Mouse (Mus musculus): Measurements from ENCODE around the gene Tex44. TPM values are rescaled to one million over a fixed set of nuclear protein-coding genes. Genes with fewer than 3 reads are reported as not detected.

The Tex44 gene
- total and polyA plus RNA-seq, 2 experiments from 2014 or later: 0.29 TPM; not detected in 1

GRCm38 (mm10) chr1:86393219-86393618 lies 32.9 kb upstream of the Tex44 start:
- H3K36me3 ChIP-seq (ENCODE audit: insufficient read depth): no peaks in the 10 kb centered on the region
- H3K27me3 ChIP-seq (ENCODE audit: insufficient read depth, low read length): no peaks in the 10 kb centered on the region
- no peaks in the 10 kb centered on the region for H3K4me1 ChIP-seq (ENCODE audit: insufficient read depth)
- ATAC-seq (no peak), DNase-seq (no peak)
- no peak overlapping the region for H3K4me2 ChIP-seq (ENCODE audit: low read depth)
- TF ChIP-seq CTCF (IDR thresholded peaks at IDR 0.05; ENCODE audit: low read depth): no peak
- WGBS: 91% methylated on average over 3 of the region's 3 CpGs
- no peak overlapping the region for H3K9ac ChIP-seq
- no peak overlapping the region for H3K4me3 ChIP-seq (ENCODE audit: low read depth, low read length)
- H3K9me3 ChIP-seq (ENCODE audit: low read length): no peaks in the 10 kb centered on the region
- no peak overlapping the region for H3K27ac ChIP-seq (ENCODE audit: low read depth, low read length)

GRCm38 (mm10) chr1:86394246-86394645 lies 31.9 kb upstream of the Tex44 start:
- H3K4me2 ChIP-seq (ENCODE audit: low read depth): no peak overlapping the region
- DNase-seq: no peak
- ATAC-seq: no peak
- H3K27me3 ChIP-seq (ENCODE audit: insufficient read depth, low read length): no peaks in the 10 kb centered on the region
- no peak overlapping the region for H3K4me3 ChIP-seq (ENCODE audit: low read depth, low read length)
- H3K9me3 ChIP-seq (ENCODE audit: low read length): no peaks in the 10 kb centered on the region
- H3K9ac ChIP-seq: no peak overlapping the region
- no peak for TF ChIP-seq CTCF (IDR thresholded peaks at IDR 0.05; ENCODE audit: low read depth)
- 86% methylated on average over 3 of the region's 3 CpGs for WGBS
- H3K27ac ChIP-seq (ENCODE audit: low read depth, low read length): no peak overlapping the region
- no peaks in the 10 kb centered on the region for H3K36me3 ChIP-seq (ENCODE audit: insufficient read depth)
- no peaks in the 10 kb centered on the region for H3K4me1 ChIP-seq (ENCODE audit: insufficient read depth)

DNA sequence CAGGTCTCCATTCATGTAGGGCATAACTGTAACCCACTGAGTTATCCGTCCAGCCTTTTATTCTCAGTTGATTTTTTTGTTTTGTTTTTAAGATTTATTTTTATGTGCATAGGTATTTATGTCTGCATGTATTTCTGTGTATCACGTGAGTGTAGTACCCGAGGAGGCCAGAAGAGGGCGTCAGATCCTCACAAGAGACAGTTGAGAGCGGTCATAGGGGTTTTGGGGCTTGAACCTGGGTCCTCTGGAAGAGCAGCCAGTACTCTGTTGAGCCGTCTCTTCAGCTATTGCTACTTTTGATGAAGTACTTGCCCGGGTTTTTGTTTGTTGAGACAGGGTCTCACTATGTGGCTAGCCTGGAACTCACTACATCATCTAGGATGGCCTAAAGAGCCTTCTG lies 30.2 kb upstream of the Tex44 start:
- no peak overlapping the region for H3K4me2 ChIP-seq (ENCODE audit: low read depth)
- H3K27me3 ChIP-seq (ENCODE audit: insufficient read depth, low read length): no peaks in the 10 kb centered on the region
- DNase-seq (no peak), ATAC-seq (no peak)
- WGBS: 71% methylated on average over 7 of the region's 7 CpGs
- H3K27ac ChIP-seq (ENCODE audit: low read depth, low read length): no peak overlapping the region
- H3K36me3 ChIP-seq (ENCODE audit: insufficient read depth): no peaks in the 10 kb centered on the region
- H3K4me1 ChIP-seq (ENCODE audit: insufficient read depth): no peaks in the 10 kb centered on the region
- no peak overlapping the region for H3K9ac ChIP-seq
- H3K4me3 ChIP-seq (ENCODE audit: low read depth, low read length): no peak overlapping the region
- no peaks in the 10 kb centered on the region for H3K9me3 ChIP-seq (ENCODE audit: low read length)
- TF ChIP-seq CTCF (IDR thresholded peaks at IDR 0.05; ENCODE audit: low read depth): peak; percentile 18; the same call in 1 of the 2 replicates

GRCm38 (mm10) chr1:86397621-86398020 lies 28.5 kb upstream of the Tex44 start:
- DNase-seq (no peak), ATAC-seq (no peak)
- H3K4me3 ChIP-seq (ENCODE audit: low read depth, low read length): no peak overlapping the region
- H3K9me3 ChIP-seq (ENCODE audit: low read length): no peaks in the 10 kb centered on the region
- TF ChIP-seq CTCF (IDR thresholded peaks at IDR 0.05; ENCODE audit: low read depth): no peak
- H3K36me3 ChIP-seq (ENCODE audit: insufficient read depth): no peaks in the 10 kb centered on the region
- H3K27me3 ChIP-seq (ENCODE audit: insufficient read depth, low read length): no peaks in the 10 kb centered on the region
- no peak overlapping the region for H3K27ac ChIP-seq (ENCODE audit: low read depth, low read length)
- H3K9ac ChIP-seq: no peak overlapping the region
- no peak overlapping the region for H3K4me2 ChIP-seq (ENCODE audit: low read depth)
- 80% methylated on average over 8 of the region's 8 CpGs for WGBS
- no peaks in the 10 kb centered on the region for H3K4me1 ChIP-seq (ENCODE audit: insufficient read depth)

GRCm38 (mm10) chr1:86398222-86398621 lies 27.9 kb upstream of the Tex44 start:
- H3K4me1 ChIP-seq (ENCODE audit: insufficient read depth): no peaks in the 10 kb centered on the region
- ATAC-seq (no peak), DNase-seq (no peak)
- no peak overlapping the region for H3K4me2 ChIP-seq (ENCODE audit: low read depth)
- no peak overlapping the region for H3K27ac ChIP-seq (ENCODE audit: low read depth, low read length)
- no peak overlapping the region for H3K9ac ChIP-seq
- no peaks in the 10 kb centered on the region for H3K27me3 ChIP-seq (ENCODE audit: insufficient read depth, low read length)
- no peaks in the 10 kb centered on the region for H3K9me3 ChIP-seq (ENCODE audit: low read length)
- H3K4me3 ChIP-seq (ENCODE audit: low read depth, low read length): no peak overlapping the region
- 68% methylated on average over 7 of the region's 7 CpGs for WGBS
- no peak for TF ChIP-seq CTCF (IDR thresholded peaks at IDR 0.05; ENCODE audit: low read depth)
- H3K36me3 ChIP-seq (ENCODE audit: insufficient read depth): no peaks in the 10 kb centered on the region

DNA sequence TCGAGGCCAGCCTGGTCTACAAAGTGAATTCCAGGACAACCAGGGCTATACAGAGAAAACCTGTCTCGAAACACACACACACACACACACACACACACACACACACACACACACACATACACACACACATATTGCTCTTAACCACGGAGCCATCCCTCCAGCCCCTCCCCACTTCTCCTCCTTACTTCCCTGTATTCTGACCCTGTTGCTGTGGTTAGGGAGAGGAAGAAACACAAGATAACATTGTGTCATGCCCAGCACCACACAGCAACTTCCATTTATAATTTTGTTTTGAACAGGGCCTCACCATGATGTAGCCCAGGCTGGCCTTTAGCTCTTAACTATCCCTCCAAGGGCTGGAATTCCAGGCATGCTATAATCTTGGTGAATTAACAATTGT lies 26.8 kb upstream of the Tex44 start:
- H3K27ac ChIP-seq (ENCODE audit: low read depth, low read length): no peak overlapping the region
- no peaks in the 10 kb centered on the region for H3K4me1 ChIP-seq (ENCODE audit: insufficient read depth)
- H3K9ac ChIP-seq: no peak overlapping the region
- TF ChIP-seq CTCF (IDR thresholded peaks at IDR 0.05; ENCODE audit: low read depth): no peak
- H3K36me3 ChIP-seq (ENCODE audit: insufficient read depth): no peaks in the 10 kb centered on the region
- DNase-seq (no peak), ATAC-seq (no peak)
- no peaks in the 10 kb centered on the region for H3K9me3 ChIP-seq (ENCODE audit: low read length)
- WGBS: 81% methylated on average over 3 of the region's 3 CpGs
- H3K4me2 ChIP-seq (ENCODE audit: low read depth): no peak overlapping the region
- H3K4me3 ChIP-seq (ENCODE audit: low read depth, low read length): no peak overlapping the region
- H3K27me3 ChIP-seq (ENCODE audit: insufficient read depth, low read length): no peaks in the 10 kb centered on the region

DNA sequence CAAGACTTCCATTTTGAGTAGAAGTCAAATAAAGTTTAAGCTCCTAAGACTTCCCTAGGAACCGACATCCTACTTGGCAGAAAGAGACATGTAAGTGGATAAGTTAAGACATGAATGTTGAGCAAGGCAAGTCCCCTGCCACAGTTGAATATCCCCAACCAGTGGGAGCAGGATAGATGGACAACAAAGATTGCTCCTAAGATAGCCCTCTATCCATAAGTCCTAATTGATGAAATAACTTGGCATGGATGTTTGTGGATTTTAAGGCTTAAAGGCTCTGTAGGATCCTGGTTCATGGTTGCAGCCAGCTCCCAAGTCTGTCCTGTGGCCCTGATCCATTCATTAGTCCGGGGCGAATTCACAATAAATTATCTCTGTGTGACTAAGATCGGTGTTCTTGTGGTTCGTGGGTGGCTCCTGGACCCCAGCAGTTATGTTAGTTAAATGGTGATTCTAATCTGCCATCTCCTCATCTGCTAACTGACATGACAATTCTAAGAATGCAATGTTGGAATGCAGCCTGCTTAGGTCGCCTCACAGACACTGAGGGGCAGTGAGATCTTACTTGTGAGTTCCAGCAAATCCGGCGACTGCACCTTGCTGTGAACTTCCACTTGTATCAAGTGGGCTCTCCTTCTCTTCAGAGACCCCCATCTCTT lies 25.9 kb upstream of the Tex44 start:
- DNase-seq: no peak
- no peak overlapping the region for H3K4me3 ChIP-seq (ENCODE audit: low read depth, low read length)
- no peak overlapping the region for H3K27ac ChIP-seq (ENCODE audit: low read depth, low read length)
- H3K36me3 ChIP-seq (ENCODE audit: insufficient read depth): no peaks in the 10 kb centered on the region
- TF ChIP-seq CTCF (IDR thresholded peaks at IDR 0.05; ENCODE audit: low read depth): no peak
- no peaks in the 10 kb centered on the region for H3K9me3 ChIP-seq (ENCODE audit: low read length)
- no peak for ATAC-seq
- H3K4me2 ChIP-seq (ENCODE audit: low read depth): no peak overlapping the region
- no peaks in the 10 kb centered on the region for H3K4me1 ChIP-seq (ENCODE audit: insufficient read depth)
- no peaks in the 10 kb centered on the region for H3K27me3 ChIP-seq (ENCODE audit: insufficient read depth, low read length)
- 87% methylated on average over 8 of the region's 8 CpGs for WGBS
- no peak overlapping the region for H3K9ac ChIP-seq

Data from forebrain, postnatal 0 days (tissue).